Mouse (Mus musculus) kidney, embryonic 15.5 days (tissue): Measurements from ENCODE around the gene 4930469K13Rik. TPM values are rescaled to one million over a fixed set of nuclear protein-coding genes. Genes with fewer than 3 reads are reported as not detected.

Source experiments
- ATAC-seq: fragments of 200-750 bp; cut with Nextera tagmentation; replicated peaks from 2 replicates; pipeline ENCODE4 v1.8.0; 2017; ENCODE audit warnings: moderate TSS enrichment; ENCODE audit not compliant: low FRiP score
- H3K27ac ChIP-seq: fragments of 300-500 bp; sonication (generic); 2 replicates; pipeline ENCODE4 v1.5.1; 2015; ENCODE audit warnings: mild to moderate bottlenecking, inconsistent platforms
- H3K27me3 ChIP-seq: fragments of 300-500 bp; sonication (generic); 2 replicates; pipeline ENCODE4 v1.6.1; 2015; ENCODE audit warnings: inconsistent platforms
- H3K36me3 ChIP-seq: fragments of 300-500 bp; sonication (generic); 2 replicates; pipeline ENCODE4 v1.6.1; 2015; ENCODE audit warnings: inconsistent platforms
- H3K4me1 ChIP-seq: fragments of 300-500 bp; sonication (generic); 2 replicates; pipeline ENCODE4 v1.6.1; 2015; ENCODE audit warnings: inconsistent platforms
- H3K4me2 ChIP-seq: fragments of 300-500 bp; sonication (generic); 2 replicates; pipeline ENCODE4 v1.6.1; 2015; ENCODE audit warnings: moderate library complexity, mild to moderate bottlenecking, inconsistent platforms
- H3K4me3 ChIP-seq: fragments of 300-500 bp; sonication (generic); replicated peaks from 2 replicates; pipeline ENCODE4 v1.5.1; 2015; ENCODE audit warnings: mild to moderate bottlenecking, inconsistent platforms
- H3K9ac ChIP-seq: fragments of 300-500 bp; sonication (generic); 2 replicates; pipeline ENCODE4 v1.6.1; 2015; ENCODE audit warnings: mild to moderate bottlenecking, inconsistent platforms
- H3K9me3 ChIP-seq: fragments of 300-500 bp; sonication (generic); replicated peaks from 2 replicates; pipeline ENCODE4 v1.6.1; 2016; ENCODE audit warnings: inconsistent platforms
- WGBS: fragments of 180-500 bp; shearing (Covaris S2); methylation state at CpG from one replicate; pipeline ENCODE4 v1.1.7; 2015; ENCODE audit warnings: mixed read lengths; 5-methylcytosine and 5-hydroxymethylcytosine counted together
- polyA plus RNA-seq: library from polyadenylated mRNA; unstranded; fragments of >200 nt; fragmentation: Nextera tagmentation; extraction: Ambion mirVana; gene quantifications from 2 replicates; pipeline ENCODE4 v1.2.1, GENCODE M21; 2015

The 4930469K13Rik gene
- polyA plus RNA-seq, 1 experiment from 2014 or later: 0.48 TPM

- H3K9me3 ChIP-seq: no peaks in the 10 kb centered on the region
- H3K4me2 ChIP-seq: no peak overlapping the region
- H3K27me3 ChIP-seq: no peaks in the 10 kb centered on the region
- H3K4me1 ChIP-seq: no peaks in the 10 kb centered on the region
- H3K4me3 ChIP-seq: no peak overlapping the region
- H3K27ac ChIP-seq: no peak overlapping the region
- H3K9ac ChIP-seq: no peak overlapping the region
- no peak for ATAC-seq
- no peaks in the 10 kb centered on the region for H3K36me3 ChIP-seq
- WGBS: 73% methylated on average over 4 of the region's 4 CpGs
Measured at GRCm38 (mm10) chr11:33944067-33944785, 154.1 kb downstream of the 4930469K13Rik start.

- Histone ChIP-seq H3K27ac (no peak overlapping the region), H3K9me3 (no peaks in the 10 kb centered on the region), H3K4me3 (no peak overlapping the region), H3K27me3 (no peaks in the 10 kb centered on the region), H3K4me1 (no peaks in the 10 kb centered on the region), H3K4me2 (no peak overlapping the region), H3K36me3 (no peaks in the 10 kb centered on the region), H3K9ac (no peak overlapping the region)
- no peak for ATAC-seq
- WGBS: 74% methylated on average over 1 of the region's 1 CpGs
Measured at GRCm38 (mm10) chr11:33943565-33943964, 154.8 kb downstream of the 4930469K13Rik start.

GRCm38 (mm10) chr11:33939456-33940113, 158.8 kb downstream of the 4930469K13Rik start:
- no peaks in the 10 kb centered on the region for H3K9me3 ChIP-seq
- H3K27me3 ChIP-seq: no peaks in the 10 kb centered on the region
- no peak for ATAC-seq
- no peak overlapping the region for H3K4me2 ChIP-seq
- no peak overlapping the region for H3K9ac ChIP-seq
- no peaks in the 10 kb centered on the region for H3K4me1 ChIP-seq
- no peak overlapping the region for H3K27ac ChIP-seq
- no peaks in the 10 kb centered on the region for H3K36me3 ChIP-seq
- no peak overlapping the region for H3K4me3 ChIP-seq
- WGBS: 68% methylated on average over 4 of the region's 4 CpGs

- 58% methylated on average over 7 of the region's 7 CpGs for WGBS
- Histone ChIP-seq H3K27me3 (no peaks in the 10 kb centered on the region), H3K27ac (no peak overlapping the region), H3K4me3 (no peak overlapping the region), H3K4me2 (no peak overlapping the region), H3K4me1 (no peaks in the 10 kb centered on the region), H3K36me3 (no peaks in the 10 kb centered on the region), H3K9ac (no peak overlapping the region), H3K9me3 (no peaks in the 10 kb centered on the region)
- ATAC-seq: no peak
Measured at GRCm38 (mm10) chr11:33938561-33939274, 159.6 kb downstream of the 4930469K13Rik start.

GRCm38 (mm10) chr11:33937641-33938040, 160.7 kb downstream of the 4930469K13Rik start:
- no peak overlapping the region for H3K27ac ChIP-seq
- no peak overlapping the region for H3K9ac ChIP-seq
- H3K9me3 ChIP-seq: no peaks in the 10 kb centered on the region
- no peak for ATAC-seq
- peaks cover 4% of the 10 kb centered on the region for H3K4me1 ChIP-seq
- no peaks in the 10 kb centered on the region for H3K27me3 ChIP-seq
- H3K4me2 ChIP-seq: no peak overlapping the region
- no peak overlapping the region for H3K4me3 ChIP-seq
- 69% methylated on average over 8 of the region's 8 CpGs for WGBS
- no peaks in the 10 kb centered on the region for H3K36me3 ChIP-seq

GRCm38 (mm10) chr11:33934286-33934685, 164.1 kb downstream of the 4930469K13Rik start:
- no peak overlapping the region for H3K9ac ChIP-seq
- H3K4me2 ChIP-seq: no peak overlapping the region
- 73% methylated on average over 9 of the region's 9 CpGs for WGBS
- H3K36me3 ChIP-seq: no peaks in the 10 kb centered on the region
- H3K27ac ChIP-seq: no peak overlapping the region
- ATAC-seq: no peak
- no peak overlapping the region for H3K4me3 ChIP-seq
- H3K4me1 ChIP-seq: peaks cover 12% of the 10 kb centered on the region
- no peaks in the 10 kb centered on the region for H3K9me3 ChIP-seq
- no peaks in the 10 kb centered on the region for H3K27me3 ChIP-seq

GRCm38 (mm10) chr11:33932386-33933111, 165.8 kb downstream of the 4930469K13Rik start:
- 29% methylated on average over 18 of the region's 18 CpGs for WGBS
- ATAC-seq: peak; percentile 69
- Histone ChIP-seq H3K4me2 (peak overlapping the region; percentile 51), H3K4me3 (peak overlapping the region; percentile 7; the same call in 1 of the 2 replicates), H3K9ac (no peak overlapping the region), H3K27me3 (0 out of 2 replicates have a peak, but pooled peaks cover under 1% of the 10 kb centered on the region), H3K9me3 (no peaks in the 10 kb centered on the region), H3K4me1 (peaks cover 12% of the 10 kb centered on the region), H3K27ac (peak overlapping the region; percentile 41; the same call in 1 of the 2 replicates), H3K36me3 (no peaks in the 10 kb centered on the region)

DNA sequence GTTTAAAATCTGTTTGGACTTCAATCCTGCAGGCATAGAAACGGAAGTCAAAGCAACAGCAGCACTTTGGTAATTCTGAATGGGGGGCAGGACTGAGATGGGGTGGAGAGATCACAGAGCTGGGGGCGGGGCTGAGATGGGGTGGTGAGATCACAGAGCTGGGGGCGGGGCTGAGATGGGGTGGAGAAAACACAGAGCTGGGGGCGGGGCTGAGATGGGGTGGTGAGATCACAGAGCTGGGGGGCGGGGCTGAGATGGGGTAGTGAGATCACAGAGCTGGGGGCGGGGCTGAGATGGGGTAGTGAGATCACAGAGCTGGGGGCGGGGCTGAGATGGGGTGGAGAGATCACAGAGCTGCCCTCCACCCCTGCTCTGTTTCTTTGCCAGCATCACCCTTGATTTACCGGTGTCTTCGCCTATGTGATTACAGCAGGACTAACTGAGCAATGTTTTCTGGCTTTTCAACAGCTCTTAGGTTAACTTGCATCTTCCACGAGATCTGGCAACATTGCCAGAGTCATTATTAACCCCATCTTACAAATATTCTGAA, 166.4 kb downstream of the 4930469K13Rik start:
- Histone ChIP-seq H3K27me3 (0 out of 2 replicates have a peak, but pooled peaks cover 3% of the 10 kb centered on the region), H3K27ac (0 out of 2 replicates have a peak overlapping the region, but pooled peaks have one; percentile 41), H3K9me3 (no peaks in the 10 kb centered on the region), H3K4me1 (peaks cover 12% of the 10 kb centered on the region), H3K4me2 (peak overlapping the region; percentile 51), H3K4me3 (peak overlapping the region; percentile 7; the same call in 1 of the 2 replicates), H3K9ac (no peak overlapping the region), H3K36me3 (no peaks in the 10 kb centered on the region)
- peak; percentile 55 for ATAC-seq
- WGBS: 12% methylated on average over 9 of the region's 10 CpGs

- no peak overlapping the region for H3K4me3 ChIP-seq
- H3K4me1 ChIP-seq: peaks cover 12% of the 10 kb centered on the region
- no peaks in the 10 kb centered on the region for H3K9me3 ChIP-seq
- H3K27ac ChIP-seq: no peak overlapping the region
- H3K36me3 ChIP-seq: no peaks in the 10 kb centered on the region
- 61% methylated on average over 11 of the region's 11 CpGs for WGBS
- no peak for ATAC-seq
- no peak overlapping the region for H3K4me2 ChIP-seq
- 0 out of 2 replicates have a peak, but pooled peaks cover 3% of the 10 kb centered on the region for H3K27me3 ChIP-seq
- H3K9ac ChIP-seq: no peak overlapping the region
Measured at GRCm38 (mm10) chr11:33929412-33929811, 168.9 kb downstream of the 4930469K13Rik start.

GRCm38 (mm10) chr11:33928658-33929057, 169.7 kb downstream of the 4930469K13Rik start:
- no peak overlapping the region for H3K27ac ChIP-seq
- no peaks in the 10 kb centered on the region for H3K9me3 ChIP-seq
- no peak overlapping the region for H3K9ac ChIP-seq
- peaks cover 12% of the 10 kb centered on the region for H3K4me1 ChIP-seq
- H3K27me3 ChIP-seq: 0 out of 2 replicates have a peak, but pooled peaks cover 3% of the 10 kb centered on the region
- H3K4me2 ChIP-seq: no peak overlapping the region
- H3K4me3 ChIP-seq: no peak overlapping the region
- ATAC-seq: no peak
- H3K36me3 ChIP-seq: no peaks in the 10 kb centered on the region
- 28% methylated on average over 7 of the region's 7 CpGs for WGBS

GRCm38 (mm10) chr11:33927836-33928235, 170.5 kb downstream of the 4930469K13Rik start:
- no peak for ATAC-seq
- WGBS: 64% methylated on average over 4 of the region's 4 CpGs

More at GRCm38 (mm10) chr11:33927836-33928235, 170.5 kb downstream of the 4930469K13Rik start:
- Histone ChIP-seq H3K4me1 (peaks cover 10% of the 10 kb centered on the region), H3K27me3 (0 out of 2 replicates have a peak, but pooled peaks cover 3% of the 10 kb centered on the region), H3K9me3 (no peaks in the 10 kb centered on the region), H3K9ac (no peak overlapping the region), H3K4me3 (no peak overlapping the region), H3K27ac (no peak overlapping the region), H3K4me2 (no peak overlapping the region), H3K36me3 (no peaks in the 10 kb centered on the region)
